Mouse (Mus musculus) urinary bladder, adult 2 months (tissue): Measurements from ENCODE around the gene Rps8. TPM values are rescaled to one million over a fixed set of nuclear protein-coding genes. Genes with fewer than 3 reads are reported as not detected.

Experiments used
- polyA plus RNA-seq: library from polyadenylated mRNA; depleted of rRNA; stranded (reverse); fragments of >200 nt; gene quantifications from 2 replicates; pipeline ENCODE4 v1.2.3, GENCODE M21; 2012; rRNA removed

Gene Rps8
- polyA plus RNA-seq, 1 experiment: 1,373 TPM

Other genes with a start within 250 kb of the Rps8 start
- 71.3 and 75.4 TPM in 2 replicates for gene Urod, start 161.8 kb downstream of the Rps8 start, polyA plus RNA-seq
- gene Hectd3, start 160.9 kb downstream of the Rps8 start, polyA plus RNA-seq: 27.9 and 30.0 TPM in 2 replicates
- 21.9 and 24.0 TPM in 2 replicates for gene Eif2b3, start 136.8 kb downstream of the Rps8 start, polyA plus RNA-seq
- 2.2 and 3.3 TPM in 2 replicates for gene Ptch2, start 60.2 kb downstream of the Rps8 start, polyA plus RNA-seq
- gene Btbd19, start 30.5 kb downstream of the Rps8 start, polyA plus RNA-seq: 13.0 and 19.4 TPM in 2 replicates
- 0.35 and 0.58 TPM in 2 replicates for gene Tctex1d4, start 29.4 kb downstream of the Rps8 start, polyA plus RNA-seq
- 12.6 and 15.5 TPM in 2 replicates for gene Plk3, start 22.3 kb downstream of the Rps8 start, polyA plus RNA-seq
- 0.89 and 1.0 TPM in 2 replicates for gene Kif2c, start 26.4 kb upstream of the Rps8 start, polyA plus RNA-seq
- gene Tmem53, start 95.7 kb upstream of the Rps8 start, polyA plus RNA-seq: 12.4 and 14.0 TPM in 2 replicates
- gene Armh1, start 95.9 kb upstream of the Rps8 start, polyA plus RNA-seq: 0.19 and 0.24 TPM in 2 replicates